Mouse (Mus musculus) frontal cortex, postnatal 25 days (tissue): ENCODE measurements around the gene 4930503B20Rik.

Source experiments
- DNase-seq, 2 experiments: peaks; one replicate each; pipeline ENCODE4 v3.0.0; 2022; ENCODE audit warnings: low spot score in 2 of 2

4930503B20Rik gene

DNA sequence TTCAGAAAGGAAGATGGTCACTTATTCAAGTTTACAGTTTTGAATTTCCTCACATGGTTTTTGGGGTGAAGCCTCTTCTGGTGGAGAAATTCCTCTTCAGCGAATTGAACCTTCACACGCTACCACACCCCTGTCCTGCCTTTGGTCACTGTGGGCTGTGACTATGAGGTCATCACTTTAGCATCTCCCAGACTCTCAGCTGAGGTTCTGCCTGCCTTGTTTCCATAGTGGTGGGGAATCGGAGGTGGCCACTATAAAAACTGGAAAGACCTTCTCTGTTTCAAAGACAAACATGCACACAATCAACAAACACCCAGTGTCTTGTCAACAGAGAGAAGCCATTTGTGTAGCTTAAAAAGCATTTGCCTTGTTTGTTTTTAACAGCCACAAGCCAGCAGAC is at the start of gene 4930503B20Rik:
4930503B20Rik (minus strand) TSS at position 101 of the 400 bp plus-strand sequence.
- no peak for DNase-seq

- DNase-seq: no peak
Observed at GRCm38 (mm10) chr3:146700051-146700450, 48.9 kb upstream of the 4930503B20Rik start.

- no peak for DNase-seq
Observed at GRCm38 (mm10) chr3:146698982-146699381, 47.9 kb upstream of the 4930503B20Rik start.

DNA sequence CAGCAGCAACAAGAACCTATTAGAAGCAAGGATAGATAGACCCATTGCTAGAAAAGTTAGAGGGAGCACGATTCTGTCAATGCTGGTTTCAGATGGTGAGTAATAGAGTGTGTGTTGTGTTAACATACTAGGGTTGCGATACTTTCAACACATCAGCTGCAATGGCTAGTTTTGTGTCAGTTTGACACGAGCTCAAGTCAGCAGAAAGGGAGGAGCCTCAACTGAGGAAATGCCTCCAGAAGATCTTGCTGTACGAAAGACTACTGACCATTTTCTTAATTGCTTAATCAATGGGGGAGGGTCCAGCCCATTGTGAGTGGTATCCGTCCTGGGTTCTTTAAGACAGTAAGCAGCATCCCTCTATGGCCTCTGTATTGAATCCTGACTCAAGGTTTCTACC is 41.4 kb upstream of the 4930503B20Rik start:
- no peak for DNase-seq

DNA sequence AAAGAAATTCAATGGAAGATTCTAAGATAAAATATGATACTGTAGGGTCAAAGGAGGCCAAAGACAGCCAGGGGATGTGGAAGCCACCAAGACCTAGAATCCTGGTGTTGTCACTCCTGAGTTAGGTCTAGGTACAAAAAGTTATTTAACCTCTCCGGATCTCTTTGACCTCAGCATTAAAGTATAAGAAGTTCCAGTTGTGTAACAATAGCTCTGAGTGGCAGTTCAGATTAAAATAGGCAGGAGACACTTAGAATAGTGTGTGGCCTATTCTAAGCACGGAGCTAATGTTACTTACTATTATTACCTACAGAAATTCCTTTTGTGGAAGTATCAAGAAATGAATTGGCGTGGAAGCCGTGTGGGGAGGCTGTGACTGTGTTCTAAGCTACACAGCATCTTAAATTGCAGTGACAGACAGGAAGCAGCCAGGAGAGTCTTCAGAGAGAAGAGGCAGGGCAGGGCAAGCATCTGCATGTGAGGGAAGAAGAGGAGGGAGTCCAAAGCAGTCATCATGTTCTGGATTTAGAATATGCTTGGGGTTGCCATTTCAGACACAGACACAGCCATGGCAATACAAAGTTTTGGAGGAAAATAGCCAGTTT is 36.1 kb upstream of the 4930503B20Rik start:
- no peak for DNase-seq

GRCm38 (mm10) chr3:146686428-146686827 is 35.3 kb upstream of the 4930503B20Rik start:
- DNase-seq: no peak

- DNase-seq: peak in 1 of 2 experiments; percentile 47
Observed at GRCm38 (mm10) chr3:146684811-146685675, 33.9 kb upstream of the 4930503B20Rik start, which contains the start of gene Samd13. Gene Samd13 (minus strand): TSS chr3:146685592.

DNA sequence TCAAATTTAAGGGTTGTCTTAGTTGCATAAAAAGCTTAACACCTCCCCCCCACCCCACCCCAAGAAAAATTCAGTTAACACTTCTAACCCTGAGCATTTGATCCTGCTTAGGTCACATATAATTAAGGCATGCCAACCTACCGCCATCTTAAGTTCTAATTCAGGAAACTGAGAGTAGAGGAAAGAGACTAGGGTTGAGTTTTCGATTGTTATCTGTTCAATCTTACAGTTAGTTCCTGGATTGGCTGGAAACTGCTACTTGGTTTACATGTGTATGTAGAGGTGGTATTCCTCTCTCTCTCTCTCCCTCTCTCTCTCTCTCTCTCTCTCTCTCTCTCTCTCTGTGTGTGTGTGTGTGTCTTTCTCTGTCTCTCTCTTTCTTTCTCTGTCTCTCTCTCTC is 32.0 kb upstream of the 4930503B20Rik start:
- DNase-seq: no peak

DNA sequence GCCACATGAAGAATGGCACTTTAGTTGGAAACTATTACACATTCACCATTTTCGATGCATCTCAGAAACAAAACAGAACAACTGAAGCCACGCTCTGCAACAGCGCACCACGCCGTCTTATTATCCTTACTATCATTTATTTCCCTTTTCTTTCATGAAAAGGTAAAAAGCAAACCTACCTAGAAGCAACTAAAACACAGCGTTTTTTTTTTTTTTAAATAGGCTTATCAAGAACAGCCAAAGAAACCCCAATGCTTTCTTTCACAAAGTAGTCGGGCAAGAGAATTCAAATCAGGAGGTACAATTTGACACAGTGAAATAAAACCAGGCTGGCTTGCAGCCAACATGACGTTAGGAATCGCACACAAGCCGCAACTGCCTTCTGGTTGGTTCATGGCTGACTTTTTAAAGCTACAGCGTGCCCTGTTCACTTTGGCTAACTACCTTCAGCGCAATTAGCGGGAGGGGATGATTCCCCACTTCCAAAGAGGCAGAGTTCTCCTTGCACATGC is 31.1 kb upstream of the 4930503B20Rik start:
- DNase-seq: peak in 1 of 2 experiments; percentile 57

DNA sequence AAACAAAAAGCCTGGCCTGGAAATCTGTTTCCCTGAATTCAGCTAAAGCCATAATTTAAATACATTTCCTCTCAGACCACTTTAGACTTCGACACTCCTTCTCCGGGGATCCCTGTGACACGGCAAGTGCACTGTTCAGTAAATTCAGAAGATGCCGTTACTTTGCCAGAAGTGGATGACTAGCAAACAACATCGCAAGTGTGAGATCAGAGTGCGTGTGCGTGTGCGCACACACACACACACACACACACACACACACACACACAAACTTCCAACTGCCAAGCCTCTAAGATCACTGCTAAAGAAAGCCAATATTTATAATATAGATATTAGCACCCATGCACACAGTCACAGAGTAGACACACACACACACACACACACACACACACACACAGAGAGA is 30.6 kb upstream of the 4930503B20Rik start:
- DNase-seq: no peak

GRCm38 (mm10) chr3:146680625-146681024 is 29.5 kb upstream of the 4930503B20Rik start:
- no peak for DNase-seq

GRCm38 (mm10) chr3:146679646-146680045 is 28.5 kb upstream of the 4930503B20Rik start:
- DNase-seq: no peak

DNA sequence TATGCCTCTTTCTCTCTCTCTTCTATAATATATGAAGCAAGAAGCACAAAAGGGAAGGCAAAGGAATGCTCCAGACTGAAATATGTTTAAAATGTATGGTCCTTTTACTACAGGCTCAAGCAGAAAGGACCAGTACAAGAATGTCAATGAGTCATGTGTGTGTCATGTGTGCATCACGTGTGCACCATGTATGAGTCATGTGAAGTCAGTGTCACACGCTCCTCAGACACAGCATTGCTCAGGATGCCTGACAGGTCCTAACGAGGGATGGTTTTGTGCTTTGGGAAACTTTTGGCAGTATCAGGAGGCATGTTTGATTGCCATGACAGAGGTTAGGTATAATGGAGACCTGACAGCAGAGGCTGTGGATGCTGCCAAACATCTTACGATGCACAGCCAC is 25.1 kb upstream of the 4930503B20Rik start:
- no peak for DNase-seq

DNA sequence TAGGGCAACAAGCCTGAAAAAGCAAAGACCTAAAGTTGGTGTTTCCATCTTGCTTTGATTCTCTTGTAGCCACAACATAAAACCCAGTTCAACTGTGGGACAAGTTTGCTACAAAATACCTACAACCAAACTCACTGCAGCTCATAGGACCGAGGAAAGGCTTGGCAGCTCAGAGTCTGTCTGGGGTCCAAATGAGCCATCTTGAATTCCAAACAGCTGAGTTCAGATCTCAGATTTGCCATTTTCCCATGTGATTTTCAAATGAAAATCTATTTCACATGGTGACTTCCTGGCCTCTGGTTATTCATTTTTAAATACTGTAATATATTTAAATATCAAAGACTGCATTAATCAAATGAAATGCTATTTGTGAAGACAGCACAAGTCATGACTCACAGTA is 24.0 kb upstream of the 4930503B20Rik start:
- no peak for DNase-seq

DNA sequence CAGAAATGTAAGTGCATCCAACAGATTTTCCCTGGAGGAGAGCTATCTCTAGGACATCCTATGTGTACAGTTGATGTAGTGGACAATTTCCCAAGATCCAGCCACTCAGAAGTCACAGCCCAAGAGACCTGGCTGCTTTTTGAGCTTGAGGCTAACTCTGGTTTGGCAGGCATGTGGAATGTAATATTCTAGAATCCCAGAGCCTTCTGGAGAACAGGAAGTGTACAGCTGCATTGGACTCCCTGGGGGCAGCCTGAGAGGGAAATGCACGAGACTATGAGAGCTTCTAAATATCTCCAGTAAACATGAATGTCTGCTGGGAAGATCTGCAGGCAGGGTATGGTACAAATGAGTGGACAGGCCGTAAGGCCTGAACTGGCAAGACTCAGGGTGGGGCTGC is 20.0 kb upstream of the 4930503B20Rik start:
- no peak for DNase-seq

- DNase-seq: no peak
Observed at GRCm38 (mm10) chr3:146661907-146662306, 10.8 kb upstream of the 4930503B20Rik start.

- no peak for DNase-seq
Observed at GRCm38 (mm10) chr3:146661001-146661400, 9.9 kb upstream of the 4930503B20Rik start.

DNA sequence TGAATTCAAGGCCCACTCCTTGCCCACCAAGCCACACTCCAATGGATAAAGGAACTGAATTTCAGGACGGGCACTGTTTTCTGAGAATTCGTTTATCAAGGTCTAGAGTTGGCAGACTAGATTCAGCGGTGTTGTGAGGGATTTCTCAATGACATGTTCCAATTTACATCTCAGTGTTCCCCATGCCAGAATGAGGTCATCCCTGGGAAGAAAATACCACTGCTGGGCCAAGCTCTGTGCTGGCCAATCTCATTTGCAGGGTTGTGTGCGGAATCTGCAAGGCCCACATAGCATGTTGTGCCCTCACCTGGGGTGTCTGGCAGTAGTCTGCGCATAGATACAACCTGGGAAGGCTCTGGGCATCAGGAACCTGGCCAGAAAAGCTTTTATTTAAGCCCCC is 8.2 kb upstream of the 4930503B20Rik start:
- DNase-seq: no peak

GRCm38 (mm10) chr3:146658061-146658639 is 7.0 kb upstream of the 4930503B20Rik start:
- no peak for DNase-seq

- DNase-seq: no peak
Observed at GRCm38 (mm10) chr3:146657433-146657832, 6.3 kb upstream of the 4930503B20Rik start.

- no peak for DNase-seq
Observed at GRCm38 (mm10) chr3:146655111-146655577, 4.0 kb upstream of the 4930503B20Rik start.

- no peak for DNase-seq
Observed at GRCm38 (mm10) chr3:146653692-146654091, 2.6 kb upstream of the 4930503B20Rik start.
